In genomic region chr2:165391561-165391960, GRCm38 (mm10) we compare ENCODE assay signal across 9 mouse cellular contexts. TPM values are rescaled to one million over a fixed set of nuclear protein-coding genes. Genes with fewer than 3 reads are reported as not detected.
DNase-seq lines count a peak whose midpoint lies in the region; ATAC-seq and TF ChIP-seq lines count a peak whose summit lies in the region.
"Had no signal": no experiment of that assay in that cellular context is flagged by ENCODE, and none has a peak within 500 bp of the region (broad histone marks: within the 10 kb centered on the region; RNA-seq: fewer than 3 reads in every experiment).

No protein-coding gene starts in this region.

- no peaks in the 10 kb centered on the region for H3K9me3 ChIP-seq in embryonic facial prominence, embryonic 14.5 days (ENCODE audit: control insufficient read depth, low read length)

- no peak overlapping the region for H3K4me3 ChIP-seq in cerebellum, adult 2 months (replicated peaks; ENCODE audit: insufficient read depth, low read depth, low read length)
- H3K4me3 ChIP-seq in thymus, adult 2 months (ENCODE audit: control insufficient read depth, insufficient read depth, low read length), result no peak overlapping the region
- H3K4me3 ChIP-seq in embryonic facial prominence, embryonic 14.5 days (ENCODE audit: low read depth, low read length), result no peak overlapping the region

- no peak overlapping the region for H3K9ac ChIP-seq in embryonic facial prominence, embryonic 14.5 days (ENCODE audit: low read depth, low read length)

- WGBS in cerebellum, adult 2 months, result 19% methylated on average over 8 of the region's 8 CpGs
- 23% methylated on average over 8 of the region's 8 CpGs for WGBS in thymus, adult 2 months
- 8% methylated on average over 8 of the region's 8 CpGs for WGBS in embryonic facial prominence, embryonic 14.5 days

- no peaks in the 10 kb centered on the region for H3K36me3 ChIP-seq in thymus, adult 2 months (ENCODE audit: control insufficient read depth, insufficient read depth, low read length)
- peaks cover 3% of the 10 kb centered on the region; the same call in 1 of the 2 replicates for H3K36me3 ChIP-seq in embryonic facial prominence, embryonic 14.5 days (ENCODE audit: control insufficient read depth, insufficient read depth, low read length)

- H3K4me1 ChIP-seq in cerebellum, adult 2 months (ENCODE audit: control insufficient read depth, insufficient read depth, low read length), result peaks cover 4% of the 10 kb centered on the region
- H3K4me1 ChIP-seq in thymus, adult 2 months (replicated peaks; ENCODE audit: control insufficient read depth, insufficient read depth, low read length), result no peaks in the 10 kb centered on the region
- peaks cover 13% of the 10 kb centered on the region for H3K4me1 ChIP-seq in embryonic facial prominence, embryonic 14.5 days (ENCODE audit: control insufficient read depth, insufficient read depth, low read length)

- no peak overlapping the region for H3K4me2 ChIP-seq in embryonic facial prominence, embryonic 14.5 days (ENCODE audit: low read depth, low read length)

- no peak for ATAC-seq in cerebellum, adult (ENCODE audit: insufficient number of reproducible peaks, low FRiP score, low TSS enrichment)
- ATAC-seq in embryonic facial prominence, embryonic 14.5 days (ENCODE audit: low read depth), result peak; percentile 48; the same call in 1 of the 2 replicates

- peak; percentile 44 to 54 for DNase-seq in cerebellum, adult 2 months
- no peak for DNase-seq in thymus, adult 2 months
- no peak for DNase-seq in thymus, postnatal 36 days
- DNase-seq in embryonic facial prominence, embryonic 14.5 days (ENCODE audit: low spot score), result peak; percentile 85
- DNase-seq in kidney, postnatal 36 days, result peak; percentile 54 to 66
- DNase-seq in lung, postnatal 14 days, result peak; percentile 56
- peak; percentile 42 for DNase-seq in thymus, postnatal 14 days

- H3K27ac ChIP-seq in cerebellum, adult 2 months (ENCODE audit: insufficient read depth, low read length), result no peak overlapping the region
- H3K27ac ChIP-seq in thymus, adult 2 months (ENCODE audit: control insufficient read depth, insufficient read depth, low read length), result no peak overlapping the region
- no peak overlapping the region for H3K27ac ChIP-seq in embryonic facial prominence, embryonic 14.5 days (replicated peaks; ENCODE audit: low read depth, low read length)

- TF ChIP-seq POLR2A in cerebellum, adult 2 months (IDR thresholded peaks at IDR 0.05; ENCODE audit: borderline replicate concordance, insufficient read depth, low read length), result no peak
- TF ChIP-seq POLR2A in thymus, adult 2 months (IDR thresholded peaks at IDR 0.05; ENCODE audit: control insufficient read depth, extremely low read depth, insufficient read depth, low read length, poor library complexity), result no peak

- no peaks in the 10 kb centered on the region for H3K27me3 ChIP-seq in cerebellum, adult 2 months (ENCODE audit: control insufficient read depth, insufficient read depth, low read length)
- no peaks in the 10 kb centered on the region for H3K27me3 ChIP-seq in thymus, adult 2 months (ENCODE audit: control insufficient read depth, insufficient read depth, low read length)
- no peaks in the 10 kb centered on the region for H3K27me3 ChIP-seq in embryonic facial prominence, embryonic 14.5 days (replicated peaks; ENCODE audit: control insufficient read depth, insufficient read depth, low read length)

- peak; percentile 68 for TF ChIP-seq CTCF in cerebellum, adult 2 months (IDR thresholded peaks at IDR 0.05; ENCODE audit: borderline replicate concordance, insufficient read depth, low read depth, low read length)
- TF ChIP-seq CTCF in thymus, adult 2 months (IDR thresholded peaks at IDR 0.05; ENCODE audit: borderline replicate concordance, control insufficient read depth, extremely low read depth, insufficient read depth, low read length, poor library complexity), result peak; percentile 35; the same call in 1 of the 2 replicates

RNA-seq across cellular contexts. Expression of gene Zfp334, which starts 3.5 kb away (rescaled TPM):
- 10.6 and 10.9 TPM in 2 replicates for polyA plus RNA-seq in cerebellum, adult 2 months (2012; rRNA removed)
- polyA plus RNA-seq in thymus, adult 2 months (2012; rRNA removed), result 0.23 and 0.31 TPM in 2 replicates
- 8.7 TPM in 2 replicates for polyA plus RNA-seq in embryonic facial prominence, embryonic 14.5 days (2014; fragmentation: Nextera tagmentation; extraction: Ambion mirVana)

RNA-seq across cellular contexts. Expression of gene Ocstamp, which starts 8.6 kb away (rescaled TPM):
- polyA plus RNA-seq in cerebellum, adult 2 months (2012; rRNA removed), result 0.05 TPM in 1 of 2 replicates, not detected in the other
- 0.37 and 0.44 TPM in 2 replicates for polyA plus RNA-seq in thymus, adult 2 months (2012; rRNA removed)
- polyA plus RNA-seq in embryonic facial prominence, embryonic 14.5 days (2014; fragmentation: Nextera tagmentation; extraction: Ambion mirVana), result 0.35 and 1.1 TPM in 2 replicates

RNA-seq across cellular contexts. Expression of gene Zfp663, which starts 23.0 kb away (rescaled TPM):
- polyA plus RNA-seq in cerebellum, adult 2 months (2012; rRNA removed), result not detected in 2 replicates
- not detected in 2 replicates for polyA plus RNA-seq in thymus, adult 2 months (2012; rRNA removed)
- polyA plus RNA-seq in embryonic facial prominence, embryonic 14.5 days (2014; fragmentation: Nextera tagmentation; extraction: Ambion mirVana), result 0.55 and 0.64 TPM in 2 replicates
- polyA plus RNA-seq: gonadal fat pad, adult 2 months had no signal

Comparison
In these comparisons a context has a peak if more than half of its experiments do, and no peak if none do; other contexts are left out.
1. DNase-seq: peak in cerebellum, adult 2 months (2 of 2), embryonic facial prominence, embryonic 14.5 days (single experiment), kidney, postnatal 36 days (2 of 2), lung, postnatal 14 days (single experiment) and thymus, postnatal 14 days (single experiment); none in thymus, adult 2 months (single experiment) and thymus, postnatal 36 days (0 of 2).